Mouse (Mus musculus) embryonic facial prominence, embryonic 15.5 days (tissue): Measurements from ENCODE around the gene Tnfaip8l1. TPM values are rescaled to one million over a fixed set of nuclear protein-coding genes. Genes with fewer than 3 reads are reported as not detected.

ENCODE experiments used
- ATAC-seq: fragments of 200-750 bp; cut with Nextera tagmentation; 2 replicates; pipeline ENCODE4 v1.8.0; 2017; ENCODE audit warnings: low read depth, moderate TSS enrichment; ENCODE audit not compliant: insufficient number of reproducible peaks, low FRiP score, low TSS enrichment
- H3K27ac ChIP-seq: fragments of 300-500 bp; sonication (generic); replicated peaks from 2 replicates; pipeline ENCODE4 v1.5.1; 2015; ENCODE audit warnings: mild to moderate bottlenecking, inconsistent platforms
- H3K27me3 ChIP-seq: fragments of 300-500 bp; sonication (generic); 2 replicates; pipeline ENCODE4 v1.6.1; 2015; ENCODE audit warnings: inconsistent platforms
- H3K36me3 ChIP-seq: fragments of 300-500 bp; sonication (generic); 2 replicates; pipeline ENCODE4 v1.6.1; 2015; ENCODE audit warnings: mild to moderate bottlenecking, inconsistent platforms
- H3K4me1 ChIP-seq: fragments of 300-500 bp; sonication (generic); 2 replicates; pipeline ENCODE4 v1.6.1; 2015; ENCODE audit warnings: inconsistent platforms
- H3K4me2 ChIP-seq: fragments of 300-500 bp; sonication (generic); replicated peaks from 2 replicates; pipeline ENCODE4 v1.6.1; 2015; ENCODE audit warnings: mild to moderate bottlenecking, inconsistent platforms
- H3K4me3 ChIP-seq: fragments of 300-500 bp; sonication (generic); replicated peaks from 2 replicates; pipeline ENCODE4 v1.5.1; 2015; ENCODE audit warnings: mild to moderate bottlenecking, inconsistent platforms
- H3K9ac ChIP-seq: fragments of 300-500 bp; sonication (generic); 2 replicates; pipeline ENCODE4 v1.6.1; 2015; ENCODE audit warnings: inconsistent platforms
- H3K9me3 ChIP-seq: fragments of 300-500 bp; sonication (generic); replicated peaks from 2 replicates; pipeline ENCODE4 v1.6.1; 2016; ENCODE audit warnings: inconsistent platforms
- WGBS: fragments of 180-500 bp; shearing (Covaris S2); methylation state at CpG from one replicate; pipeline ENCODE4 v1.1.7; 2015; 5-methylcytosine and 5-hydroxymethylcytosine counted together
- polyA plus RNA-seq: library from polyadenylated mRNA; unstranded; fragments of >200 nt; fragmentation: Nextera tagmentation; extraction: Ambion mirVana; gene quantifications from 2 replicates; pipeline ENCODE4 v1.2.1, GENCODE M21; 2015

The Tnfaip8l1 gene
- polyA plus RNA-seq, 1 experiment from 2014 or later, result 14.5 TPM

- no peak overlapping the region for H3K4me3 ChIP-seq
- 85% methylated on average over 9 of the region's 9 CpGs for WGBS
Observed at GRCm38 (mm10) chr17:56207963-56208530, 45.8 kb downstream of the Tnfaip8l1 start.

GRCm38 (mm10) chr17:56208821-56209220, 46.5 kb downstream of the Tnfaip8l1 start:
- Histone ChIP-seq H3K9ac (no peak overlapping the region), H3K9me3 (no peaks in the 10 kb centered on the region), H3K4me1 (no peaks in the 10 kb centered on the region), H3K36me3 (peaks cover 79% of the 10 kb centered on the region), H3K27ac (no peak overlapping the region), H3K4me3 (no peak overlapping the region), H3K4me2 (no peak overlapping the region), H3K27me3 (no peaks in the 10 kb centered on the region)
- ATAC-seq, result no peak
- WGBS, result 91% methylated on average over 3 of the region's 3 CpGs

More at GRCm38 (mm10) chr17:56207963-56208530, 45.8 kb downstream of the Tnfaip8l1 start:
- no peaks in the 10 kb centered on the region for H3K27me3 ChIP-seq
- H3K36me3 ChIP-seq, result peaks cover 86% of the 10 kb centered on the region
- H3K4me1 ChIP-seq, result no peaks in the 10 kb centered on the region
- no peak overlapping the region for H3K27ac ChIP-seq
- no peak for ATAC-seq
- H3K4me2 ChIP-seq, result no peak overlapping the region
- H3K9ac ChIP-seq, result no peak overlapping the region
- H3K9me3 ChIP-seq, result no peaks in the 10 kb centered on the region

- H3K4me2 ChIP-seq, result no peak overlapping the region
- H3K4me3 ChIP-seq, result no peak overlapping the region
- H3K9ac ChIP-seq, result no peak overlapping the region
- no peaks in the 10 kb centered on the region for H3K27me3 ChIP-seq
- H3K4me1 ChIP-seq, result peaks cover 3% of the 10 kb centered on the region; the same call in 1 of the 2 replicates
- no peak for ATAC-seq
- H3K27ac ChIP-seq, result no peak overlapping the region
- peaks cover 58% of the 10 kb centered on the region for H3K36me3 ChIP-seq
- WGBS, result 78% methylated on average over 2 of the region's 2 CpGs
- no peaks in the 10 kb centered on the region for H3K9me3 ChIP-seq
Observed at GRCm38 (mm10) chr17:56211090-56211489, 48.8 kb downstream of the Tnfaip8l1 start.

- ATAC-seq, result no peak
- Histone ChIP-seq H3K9ac (no peak overlapping the region), H3K4me2 (no peak overlapping the region), H3K4me3 (no peak overlapping the region), H3K27me3 (no peaks in the 10 kb centered on the region), H3K27ac (no peak overlapping the region), H3K36me3 (peaks cover 43% of the 10 kb centered on the region), H3K4me1 (peaks cover 17% of the 10 kb centered on the region), H3K9me3 (no peaks in the 10 kb centered on the region)
- WGBS, result 62% methylated on average over 6 of the region's 6 CpGs
Observed at GRCm38 (mm10) chr17:56212676-56213075, 50.4 kb downstream of the Tnfaip8l1 start.

GRCm38 (mm10) chr17:56214229-56214628, 52.0 kb downstream of the Tnfaip8l1 start:
- Histone ChIP-seq H3K9ac (no peak overlapping the region), H3K27me3 (no peaks in the 10 kb centered on the region), H3K4me1 (peaks cover 24% of the 10 kb centered on the region), H3K9me3 (no peaks in the 10 kb centered on the region), H3K4me3 (no peak overlapping the region), H3K4me2 (no peak overlapping the region), H3K27ac (no peak overlapping the region), H3K36me3 (peaks cover 27% of the 10 kb centered on the region)
- no peak for ATAC-seq
- 76% methylated on average over 1 of the region's 1 CpGs for WGBS

GRCm38 (mm10) chr17:56217670-56218069, 55.4 kb downstream of the Tnfaip8l1 start:
- peaks cover 24% of the 10 kb centered on the region for H3K4me1 ChIP-seq
- no peaks in the 10 kb centered on the region for H3K9me3 ChIP-seq
- no peak for ATAC-seq
- peak overlapping the region; percentile 80 for H3K4me3 ChIP-seq
- H3K4me2 ChIP-seq, result peak overlapping the region; percentile 82
- H3K27me3 ChIP-seq, result no peaks in the 10 kb centered on the region
- no peak overlapping the region for H3K27ac ChIP-seq
- H3K9ac ChIP-seq, result peak overlapping the region; percentile 69
- 53% methylated on average over 13 of the region's 13 CpGs for WGBS
- 0 out of 2 replicates have a peak, but pooled peaks cover 3% of the 10 kb centered on the region for H3K36me3 ChIP-seq

GRCm38 (mm10) chr17:56218377-56219191, 56.3 kb downstream of the Tnfaip8l1 start, which contains the start of gene Dpp9:
TSS of gene Dpp9 (minus strand) at chr17:56218905.
- no peaks in the 10 kb centered on the region for H3K9me3 ChIP-seq
- peak; percentile 96 for ATAC-seq
- H3K4me2 ChIP-seq, result peak within 1 kb of the TSS; percentile 82
- peak within 1 kb of the TSS; percentile 80 for H3K4me3 ChIP-seq
- H3K9ac ChIP-seq, result peak within 1 kb of the TSS; percentile 69
- WGBS, result under 1% methylated on average over 77 of the region's 78 CpGs
- H3K36me3 ChIP-seq, result 0 out of 2 replicates have a peak, but pooled peaks cover 3% of the 10 kb centered on the region
- H3K27me3 ChIP-seq, result no peaks in the 10 kb centered on the region
- peaks cover 24% of the 10 kb centered on the region for H3K4me1 ChIP-seq
- peak within 1 kb of the TSS; percentile 89 for H3K27ac ChIP-seq

GRCm38 (mm10) chr17:56219251-56219650, 57.0 kb downstream of the Tnfaip8l1 start:
- Histone ChIP-seq H3K4me3 (peak overlapping the region; percentile 80), H3K9ac (peak overlapping the region; percentile 69), H3K9me3 (no peaks in the 10 kb centered on the region), H3K27ac (peak overlapping the region; percentile 89), H3K27me3 (no peaks in the 10 kb centered on the region), H3K36me3 (0 out of 2 replicates have a peak, but pooled peaks cover 3% of the 10 kb centered on the region), H3K4me2 (peak overlapping the region; percentile 82), H3K4me1 (peaks cover 24% of the 10 kb centered on the region)
- peak; percentile 6; the same call in 1 of the 2 replicates for ATAC-seq
- WGBS, result 45% methylated on average over 12 of the region's 12 CpGs

- Histone ChIP-seq H3K4me1 (peaks cover 24% of the 10 kb centered on the region), H3K4me3 (0 out of 2 replicates have a peak overlapping the region, but pooled peaks have one; percentile 80), H3K4me2 (0 out of 2 replicates have a peak overlapping the region, but pooled peaks have one; percentile 82), H3K36me3 (0 out of 2 replicates have a peak, but pooled peaks cover 3% of the 10 kb centered on the region), H3K9ac (no peak overlapping the region), H3K27me3 (no peaks in the 10 kb centered on the region), H3K27ac (no peak overlapping the region), H3K9me3 (no peaks in the 10 kb centered on the region)
- no peak for ATAC-seq
- WGBS, result 51% methylated on average over 3 of the region's 3 CpGs
Observed at GRCm38 (mm10) chr17:56219805-56220204, 57.5 kb downstream of the Tnfaip8l1 start.
